Mouse (Mus musculus) embryo, embryonic 9.5 days (tissue): ENCODE results near the gene Tex9.
A peak's percentile ranks its signal among the peaks of the same experiment; 100 is the strongest.
"Not testable (repeated sequence)": the region's sequence is repeated elsewhere in the genome, so short reads cannot be mapped to it uniquely, and the experiment has no call there.

Experiments used
- DNase-seq: peaks from one replicate; pipeline ENCODE4 v3.0.0-alpha.2; 2017; ENCODE audit errors: extremely low spot score

Tex9 gene

GRCm38 (mm10) chr9:72479276-72479675 is 12.7 kb downstream of the Tex9 start:
- no peak for DNase-seq

GRCm38 (mm10) chr9:72477306-72477705 is 14.7 kb downstream of the Tex9 start:
- no peak for DNase-seq

GRCm38 (mm10) chr9:72475511-72475910 is 16.5 kb downstream of the Tex9 start:
- DNase-seq = no peak

GRCm38 (mm10) chr9:72469851-72470250 is 22.2 kb downstream of the Tex9 start:
- no peak for DNase-seq

- DNase-seq = no peak
Observed at GRCm38 (mm10) chr9:72468616-72469015, 23.4 kb downstream of the Tex9 start.

GRCm38 (mm10) chr9:72467551-72468407 is 24.2 kb downstream of the Tex9 start:
- no peak for DNase-seq

- DNase-seq = no peak
Observed at GRCm38 (mm10) chr9:72465754-72466181, 26.2 kb downstream of the Tex9 start.

- no peak for DNase-seq
Observed at GRCm38 (mm10) chr9:72464806-72465205, 27.2 kb downstream of the Tex9 start.

GRCm38 (mm10) chr9:72462427-72462826 is 29.6 kb downstream of the Tex9 start:
- no peak for DNase-seq

GRCm38 (mm10) chr9:72460767-72461166 is 31.2 kb downstream of the Tex9 start:
- no peak for DNase-seq

- DNase-seq = no peak
Observed at GRCm38 (mm10) chr9:72459703-72460102, 32.3 kb downstream of the Tex9 start.

- peak; percentile 41 for DNase-seq
Observed at GRCm38 (mm10) chr9:72458233-72458632, 33.8 kb downstream of the Tex9 start.

GRCm38 (mm10) chr9:72456374-72456773 is 35.6 kb downstream of the Tex9 start:
- no peak for DNase-seq

GRCm38 (mm10) chr9:72454281-72454680 is 37.7 kb downstream of the Tex9 start:
- DNase-seq = not testable (repeated sequence)

GRCm38 (mm10) chr9:72451111-72451510 is 40.9 kb downstream of the Tex9 start:
- no peak for DNase-seq

- DNase-seq = no peak
Observed at GRCm38 (mm10) chr9:72450363-72450762, 41.6 kb downstream of the Tex9 start.

GRCm38 (mm10) chr9:72449841-72450240 is 42.2 kb downstream of the Tex9 start:
- no peak for DNase-seq

- no peak for DNase-seq
Observed at GRCm38 (mm10) chr9:72449367-72449766, 42.6 kb downstream of the Tex9 start.

- peak; percentile 29 for DNase-seq
Observed at GRCm38 (mm10) chr9:72448026-72448425, 44.0 kb downstream of the Tex9 start.

GRCm38 (mm10) chr9:72441927-72442715 is 49.9 kb downstream of the Tex9 start:
- DNase-seq = no peak

GRCm38 (mm10) chr9:72440948-72441926 is 50.8 kb downstream of the Tex9 start:
- no peak for DNase-seq

- no peak for DNase-seq
Observed at GRCm38 (mm10) chr9:72440358-72440757, 51.7 kb downstream of the Tex9 start.
